Mouse (Mus musculus) retina, postnatal 7 days (tissue): ENCODE results near the gene Gsdma3.
"Not testable (repeated sequence)": the region's sequence is repeated elsewhere in the genome, so short reads cannot be mapped to it uniquely, and the experiment has no call there.

Source experiments
- DNase-seq: peaks from one replicate; pipeline ENCODE4 v3.0.0-alpha.2; 2012; ENCODE audit warnings: low read depth, low spot score

The Gsdma3 gene

DNA sequence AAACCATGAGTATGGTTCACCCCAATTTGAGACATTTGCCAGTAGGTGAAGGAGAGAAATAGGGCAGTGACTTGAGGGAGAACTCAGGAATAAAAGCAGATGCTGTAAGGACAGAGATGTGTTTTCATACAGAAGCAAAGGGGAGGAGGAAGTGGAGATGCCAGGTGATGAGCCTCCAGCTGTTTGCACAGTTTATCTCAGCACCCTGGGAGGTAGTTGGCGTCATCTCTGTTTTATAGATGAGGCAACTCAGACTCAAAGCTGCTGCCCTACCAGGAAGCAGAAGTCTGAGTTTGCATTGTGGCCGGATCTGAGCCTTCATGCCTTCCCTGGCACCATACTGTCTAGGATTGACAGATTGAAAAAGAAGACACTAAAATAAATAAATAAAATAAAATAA lies 42.8 kb downstream of the Gsdma3 start:
- DNase-seq, result no peak

DNA sequence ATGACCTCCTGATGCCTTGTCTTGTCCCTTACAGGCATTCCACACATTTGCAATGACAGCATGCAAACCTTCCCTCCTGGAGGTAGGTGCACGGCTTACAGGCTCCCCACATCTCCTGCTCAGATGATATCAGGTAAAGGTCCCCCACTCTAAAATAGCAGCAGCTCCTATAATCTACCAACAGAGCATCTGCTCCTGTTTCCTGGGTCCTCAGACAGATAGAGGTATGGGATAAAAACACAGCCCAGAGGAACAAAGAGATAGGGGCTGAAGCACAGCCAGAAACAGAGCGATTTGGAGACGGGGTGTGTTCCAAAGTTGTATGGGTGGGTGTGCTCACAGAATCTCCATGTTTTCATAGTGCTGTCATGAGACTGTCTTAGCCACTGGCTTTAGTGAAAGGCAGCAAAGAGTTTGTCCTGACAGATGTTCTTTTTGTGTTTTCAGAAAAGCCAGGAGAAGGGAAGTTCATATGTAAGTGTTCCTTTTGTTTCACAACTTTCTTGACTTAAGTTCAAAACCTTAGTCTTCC lies 45.2 kb downstream of the Gsdma3 start:
- no peak for DNase-seq

DNA sequence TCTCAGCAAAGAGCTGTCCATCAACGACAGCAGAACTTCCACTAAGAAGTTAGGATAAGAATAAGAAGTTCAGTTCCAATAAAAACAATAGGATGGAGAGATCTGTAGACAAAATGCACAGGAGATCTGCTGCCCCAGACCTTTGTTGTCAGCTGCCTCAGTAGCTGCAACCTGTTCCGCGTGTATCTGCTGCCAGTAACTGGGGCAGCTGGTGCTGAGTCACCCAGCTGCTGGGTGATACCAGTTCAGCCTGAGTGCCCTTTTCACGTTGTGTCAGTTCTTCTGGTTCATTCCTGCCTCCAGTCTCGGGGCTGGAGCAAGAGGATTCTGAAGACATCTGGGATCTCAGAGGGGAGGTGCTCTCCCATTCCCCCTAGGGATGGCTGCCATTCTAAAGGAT lies 45.7 kb downstream of the Gsdma3 start:
- no peak for DNase-seq

GRCm38 (mm10) chr11:98672482-98672881 lies 46.3 kb downstream of the Gsdma3 start:
- no peak for DNase-seq

DNA sequence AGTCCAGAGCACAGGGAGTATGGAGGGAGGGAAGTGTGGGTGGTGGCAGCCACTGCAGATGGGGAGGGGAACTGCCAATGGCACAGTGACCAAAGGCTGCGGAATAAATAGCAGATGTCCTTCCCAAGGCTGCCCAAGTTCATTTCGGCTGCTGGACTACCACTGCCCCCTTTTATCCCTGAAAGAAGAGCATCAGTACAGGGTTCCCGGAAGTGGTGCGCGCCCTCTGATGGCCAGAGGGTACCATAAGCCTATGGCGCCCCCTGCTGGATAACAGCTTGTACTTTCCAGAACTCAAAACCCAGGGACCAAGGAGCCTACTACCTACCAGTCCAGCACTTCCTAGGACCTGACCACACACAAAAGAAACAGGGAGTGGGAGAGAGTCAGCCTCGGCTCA lies 47.0 kb downstream of the Gsdma3 start:
- DNase-seq, result peak; percentile 39

- no peak for DNase-seq
Measured at GRCm38 (mm10) chr11:98675829-98676363, 49.7 kb downstream of the Gsdma3 start.

GRCm38 (mm10) chr11:98680023-98680422 lies 53.9 kb downstream of the Gsdma3 start:
- DNase-seq, result no peak

GRCm38 (mm10) chr11:98680595-98680994 lies 54.4 kb downstream of the Gsdma3 start:
- not testable (repeated sequence) for DNase-seq

DNA sequence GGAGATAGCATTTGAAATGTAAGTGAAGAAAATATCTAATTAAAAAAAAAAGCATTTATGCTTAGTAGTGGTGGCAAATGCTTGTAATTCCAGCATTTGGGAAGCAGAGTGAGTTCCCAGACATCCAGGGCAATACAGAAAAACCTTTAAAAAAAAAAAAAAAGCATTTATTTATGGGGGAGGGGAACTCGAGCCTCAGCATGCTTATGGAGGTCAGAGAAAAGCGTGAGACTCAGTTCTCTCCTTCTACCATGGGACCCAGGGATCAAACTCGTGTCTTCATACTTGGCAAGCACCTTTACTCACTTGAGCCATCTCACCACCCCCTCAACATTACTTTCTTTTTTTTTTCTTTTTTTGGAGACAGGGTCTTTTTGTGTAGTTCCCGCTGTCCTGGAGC lies 55.0 kb downstream of the Gsdma3 start:
- DNase-seq, result no peak

DNA sequence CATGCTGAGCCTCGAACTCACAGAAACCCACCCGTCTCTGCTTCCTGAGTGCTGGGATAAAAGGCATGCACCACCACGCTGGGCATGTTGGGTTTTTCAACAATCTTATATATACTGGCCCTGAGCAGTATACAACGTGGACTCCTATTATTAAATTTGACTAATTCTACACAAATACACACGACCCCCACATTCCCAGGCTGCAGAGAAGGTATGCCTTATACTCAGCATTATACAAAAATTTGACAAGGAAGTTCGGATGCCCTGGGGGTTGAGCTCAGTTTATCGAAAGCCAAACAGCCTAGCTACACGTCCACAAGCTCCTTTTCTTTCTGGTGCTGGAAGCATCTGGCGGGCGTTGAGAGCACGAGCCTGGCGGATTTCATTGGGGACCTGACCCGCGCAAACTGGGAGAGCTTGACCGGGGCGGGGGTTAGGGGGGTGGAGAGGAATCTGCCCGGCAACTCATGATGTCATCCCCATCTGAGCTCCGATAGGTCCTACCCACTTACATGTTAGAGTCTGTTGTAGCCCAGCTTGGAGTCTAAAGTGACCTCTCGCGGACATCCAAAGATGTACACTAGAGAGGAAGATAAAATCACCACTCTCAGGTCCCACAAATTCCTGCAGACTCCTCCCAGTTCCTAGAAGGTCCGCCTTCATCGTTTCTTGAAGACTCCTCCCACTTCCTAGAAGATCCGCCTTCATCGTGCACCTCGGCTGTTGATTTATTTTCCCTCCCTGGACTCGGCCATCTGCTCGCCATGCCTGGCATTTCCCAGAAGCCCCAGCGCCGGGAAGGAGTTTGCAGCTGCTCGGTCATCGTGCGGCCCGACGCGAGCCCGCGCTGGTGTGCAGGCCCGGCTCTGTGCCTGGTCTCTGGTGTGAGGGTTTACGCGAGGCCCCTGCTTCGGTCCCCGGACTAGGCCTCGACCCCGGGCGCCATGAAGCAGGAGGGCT lies 55.9 kb downstream of the Gsdma3 start, which contains the start of gene Psmd3:
Gene Psmd3, plus strand, starts transcription at position 769 of the 960 bp plus-strand sequence.
- DNase-seq, result peak; percentile 97

DNA sequence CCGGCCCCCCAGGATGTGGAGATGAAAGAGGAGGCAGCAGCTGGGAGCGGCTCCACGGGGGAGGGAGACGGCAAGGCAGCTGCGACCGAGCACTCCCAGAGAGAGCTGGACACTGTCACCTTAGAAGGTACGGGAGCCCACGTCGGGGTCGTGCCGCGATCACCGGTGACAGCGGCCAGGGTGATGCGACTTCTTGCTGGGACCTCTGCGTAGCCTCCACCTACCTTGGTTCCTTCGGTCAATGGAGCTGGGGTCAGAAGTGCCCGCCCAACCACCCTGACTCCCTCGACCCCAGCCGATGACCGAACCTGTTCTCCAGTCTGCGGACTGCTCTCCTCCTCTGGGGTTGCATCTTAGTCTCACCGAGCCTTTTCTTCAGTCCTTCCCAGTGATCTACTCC lies 56.7 kb downstream of the Gsdma3 start:
- no peak for DNase-seq

DNA sequence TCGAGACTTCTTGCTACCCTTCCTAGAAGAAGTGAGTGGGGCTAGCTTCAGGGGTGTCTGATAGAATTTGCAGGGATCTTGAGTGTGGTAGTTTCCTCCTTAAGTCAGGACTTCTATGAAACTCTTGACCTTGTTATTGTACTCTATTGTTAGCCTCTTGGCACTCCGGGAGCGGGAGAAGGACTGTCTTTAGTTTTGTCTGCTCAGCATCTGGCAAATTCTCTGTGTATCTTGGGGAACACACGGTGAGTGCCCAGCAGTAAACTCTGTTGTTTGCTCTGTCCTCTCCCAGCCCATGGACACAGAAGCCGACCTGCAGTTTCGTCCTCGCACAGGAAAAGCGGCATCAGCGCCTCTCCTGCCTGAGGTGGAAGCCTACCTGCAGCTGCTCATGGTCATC lies 59.5 kb downstream of the Gsdma3 start:
- DNase-seq, result no peak

- DNase-seq, result no peak
Measured at GRCm38 (mm10) chr11:98686976-98687375, 60.8 kb downstream of the Gsdma3 start.
